Mouse (Mus musculus) bone marrow, adult 2 months (tissue): ENCODE data around the gene Asap3.
A peak's percentile ranks its signal among the peaks of the same experiment; 100 is the strongest.

Experiments used
- CTCF ChIP-seq: fragments of 200-500 bp; IDR thresholded peaks from 2 replicates; pipeline ENCODE4 v1.5.1; 2011; ENCODE audit warnings: low read length, control low read depth; ENCODE audit not compliant: control insufficient read depth, insufficient read depth
- POLR2A ChIP-seq: fragments of 200-500 bp; IDR thresholded peaks from 2 replicates; pipeline ENCODE4 v1.6.1; 2011; ENCODE audit warnings: low read depth, mild to moderate bottlenecking, control low read depth, low read length, borderline replicate concordance; ENCODE audit not compliant: control insufficient read depth

DNA sequence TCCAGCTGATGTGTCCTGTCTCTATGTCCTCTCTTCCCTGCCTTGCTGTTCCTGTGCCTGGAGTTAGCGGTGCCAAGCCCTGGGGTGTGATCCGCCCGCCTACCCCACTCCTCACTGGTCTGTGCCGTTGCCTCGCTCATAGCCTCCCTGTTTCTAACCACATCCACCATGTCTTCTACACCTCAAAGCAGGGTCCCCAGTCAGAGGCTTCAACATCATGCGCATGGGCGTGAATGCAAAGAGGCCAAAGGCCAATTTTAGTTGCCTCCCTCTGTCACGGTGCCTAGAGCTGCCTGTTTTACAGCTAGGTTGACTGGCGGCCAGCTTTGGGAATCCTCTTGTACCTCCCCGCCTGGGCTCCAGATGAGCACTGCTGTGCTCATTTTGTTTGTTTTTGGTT, 10.0 kb upstream of the Asap3 start:
- TF ChIP-seq CTCF (no peak), POLR2A (peak; percentile 26; the same call in 1 of the 2 replicates)
